Mouse (Mus musculus) embryonic facial prominence, embryonic 15.5 days (tissue): Measurements from ENCODE around the gene Abcc3. TPM values are rescaled to one million over a fixed set of nuclear protein-coding genes. Genes with fewer than 3 reads are reported as not detected.

ENCODE experiments used
- ATAC-seq: fragments of 200-750 bp; cut with Nextera tagmentation; 2 replicates; pipeline ENCODE4 v1.8.0; 2017; ENCODE audit warnings: low read depth, moderate TSS enrichment; ENCODE audit not compliant: insufficient number of reproducible peaks, low FRiP score, low TSS enrichment
- H3K27ac ChIP-seq: fragments of 300-500 bp; sonication (generic); replicated peaks from 2 replicates; pipeline ENCODE4 v1.5.1; 2015; ENCODE audit warnings: mild to moderate bottlenecking, inconsistent platforms
- H3K27me3 ChIP-seq: fragments of 300-500 bp; sonication (generic); 2 replicates; pipeline ENCODE4 v1.6.1; 2015; ENCODE audit warnings: inconsistent platforms
- H3K36me3 ChIP-seq: fragments of 300-500 bp; sonication (generic); 2 replicates; pipeline ENCODE4 v1.6.1; 2015; ENCODE audit warnings: mild to moderate bottlenecking, inconsistent platforms
- H3K4me1 ChIP-seq: fragments of 300-500 bp; sonication (generic); 2 replicates; pipeline ENCODE4 v1.6.1; 2015; ENCODE audit warnings: inconsistent platforms
- H3K4me2 ChIP-seq: fragments of 300-500 bp; sonication (generic); replicated peaks from 2 replicates; pipeline ENCODE4 v1.6.1; 2015; ENCODE audit warnings: mild to moderate bottlenecking, inconsistent platforms
- H3K4me3 ChIP-seq: fragments of 300-500 bp; sonication (generic); replicated peaks from 2 replicates; pipeline ENCODE4 v1.5.1; 2015; ENCODE audit warnings: mild to moderate bottlenecking, inconsistent platforms
- H3K9ac ChIP-seq: fragments of 300-500 bp; sonication (generic); 2 replicates; pipeline ENCODE4 v1.6.1; 2015; ENCODE audit warnings: inconsistent platforms
- H3K9me3 ChIP-seq: fragments of 300-500 bp; sonication (generic); replicated peaks from 2 replicates; pipeline ENCODE4 v1.6.1; 2016; ENCODE audit warnings: inconsistent platforms
- WGBS: fragments of 180-500 bp; shearing (Covaris S2); methylation state at CpG from one replicate; pipeline ENCODE4 v1.1.7; 2015; 5-methylcytosine and 5-hydroxymethylcytosine counted together
- polyA plus RNA-seq: library from polyadenylated mRNA; unstranded; fragments of >200 nt; fragmentation: Nextera tagmentation; extraction: Ambion mirVana; gene quantifications from 2 replicates; pipeline ENCODE4 v1.2.1, GENCODE M21; 2015

The Abcc3 gene
- polyA plus RNA-seq, 1 experiment from 2014 or later: 4.4 TPM

DNA sequence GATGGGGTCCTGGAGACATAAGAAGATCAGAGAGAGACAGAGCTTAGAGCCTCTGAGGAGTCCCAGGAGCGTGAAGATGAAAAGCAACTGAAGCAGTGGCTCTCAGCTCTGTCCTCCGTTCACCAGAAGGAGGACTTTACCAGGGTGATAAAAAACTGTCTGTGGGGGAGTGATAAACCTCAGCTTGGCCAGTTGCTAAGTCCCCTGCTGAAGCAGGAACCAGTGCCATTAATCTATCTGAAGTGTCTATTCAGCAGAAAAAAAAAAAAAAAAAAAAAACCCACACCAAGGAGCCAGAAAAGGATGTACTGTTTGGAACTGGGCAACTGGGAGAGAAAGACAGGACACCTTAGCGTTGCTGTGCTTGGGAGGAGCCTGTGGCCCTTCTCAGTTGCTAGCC is 41.7 kb downstream of the Abcc3 start:
- H3K27me3 ChIP-seq: no peaks in the 10 kb centered on the region
- H3K4me1 ChIP-seq: peaks cover 8% of the 10 kb centered on the region; the same call in 1 of the 2 replicates
- WGBS: 36% methylated on average over 3 of the region's 3 CpGs
- H3K4me3 ChIP-seq: no peak overlapping the region
- H3K36me3 ChIP-seq: no peaks in the 10 kb centered on the region
- no peak overlapping the region for H3K27ac ChIP-seq
- no peak overlapping the region for H3K4me2 ChIP-seq
- ATAC-seq: no peak
- H3K9me3 ChIP-seq: no peaks in the 10 kb centered on the region
- H3K9ac ChIP-seq: no peak overlapping the region

DNA sequence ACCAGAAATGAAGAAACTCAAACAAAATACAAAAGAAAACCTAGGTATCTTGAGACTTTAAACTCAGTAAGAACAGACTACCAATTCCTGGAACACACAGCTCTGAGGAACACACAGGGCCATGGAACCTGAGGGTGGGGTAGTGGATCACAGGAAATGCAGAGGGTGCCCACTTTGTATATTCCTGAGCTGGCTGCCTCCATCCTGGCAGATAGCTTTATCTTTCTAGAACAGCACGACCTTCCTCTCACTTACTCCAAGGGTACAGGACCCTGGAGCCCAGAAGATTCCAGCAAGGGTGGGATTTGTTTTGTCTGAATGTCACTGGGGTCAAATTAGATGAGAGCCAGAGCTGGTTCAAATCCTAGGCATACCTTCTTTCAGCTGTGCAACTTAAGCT is 42.5 kb downstream of the Abcc3 start:
- Histone ChIP-seq H3K9me3 (no peaks in the 10 kb centered on the region), H3K36me3 (no peaks in the 10 kb centered on the region), H3K27ac (no peak overlapping the region), H3K4me3 (no peak overlapping the region), H3K4me2 (no peak overlapping the region), H3K9ac (no peak overlapping the region), H3K27me3 (no peaks in the 10 kb centered on the region), H3K4me1 (peaks cover 10% of the 10 kb centered on the region; the same call in 1 of the 2 replicates)
- WGBS: 52% methylated on average over 1 of the region's 1 CpGs
- no peak for ATAC-seq

DNA sequence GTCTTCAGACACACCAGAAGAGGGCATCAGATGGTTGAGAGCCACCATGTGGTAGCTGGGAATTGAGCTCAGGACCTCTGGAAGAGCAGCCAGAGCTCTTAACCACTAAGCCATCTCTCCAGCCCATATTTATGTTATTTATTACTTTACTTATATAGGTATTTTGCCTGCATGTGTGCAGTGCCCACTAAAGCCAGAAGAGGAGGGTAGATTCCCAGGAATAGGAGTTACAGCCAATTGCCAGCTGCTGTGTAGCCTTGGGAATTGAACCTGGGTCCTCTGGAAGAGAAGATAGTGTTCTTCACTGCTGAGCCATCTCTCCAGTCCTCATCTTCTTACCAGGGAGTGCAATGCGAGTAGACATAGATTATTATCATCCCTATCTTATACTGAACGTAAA is 43.0 kb downstream of the Abcc3 start:
- no peak for ATAC-seq
- H3K4me3 ChIP-seq: no peak overlapping the region
- H3K4me1 ChIP-seq: peaks cover 10% of the 10 kb centered on the region; the same call in 1 of the 2 replicates
- no peaks in the 10 kb centered on the region for H3K27me3 ChIP-seq
- no peak overlapping the region for H3K9ac ChIP-seq
- no peak overlapping the region for H3K27ac ChIP-seq
- no peak overlapping the region for H3K4me2 ChIP-seq
- no peaks in the 10 kb centered on the region for H3K9me3 ChIP-seq
- WGBS: 82% methylated on average over 2 of the region's 2 CpGs
- H3K36me3 ChIP-seq: no peaks in the 10 kb centered on the region

DNA sequence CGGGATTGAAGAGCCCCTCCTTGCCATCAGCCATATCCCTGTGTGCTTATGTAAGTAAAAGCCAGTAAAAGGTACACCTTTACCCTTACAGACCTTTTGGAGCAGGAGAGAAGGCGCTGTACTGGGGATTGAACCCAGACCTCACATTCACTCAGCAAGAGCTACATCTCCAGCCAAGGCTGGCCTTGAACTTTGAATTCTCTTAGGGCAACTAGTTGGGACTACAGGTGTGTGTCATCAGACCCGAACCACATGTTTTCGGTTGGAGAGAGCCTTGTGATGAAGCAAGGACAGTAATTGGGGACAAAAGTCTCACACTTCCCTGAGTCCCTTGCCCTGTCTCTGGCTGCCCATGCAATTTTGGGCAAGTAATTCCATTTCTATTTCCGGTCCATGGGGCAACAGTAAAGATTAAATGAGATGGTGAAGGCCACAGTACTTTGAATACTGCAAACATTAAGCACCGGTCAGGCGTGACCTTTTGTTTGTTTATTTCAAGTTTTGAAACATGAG is 45.7 kb downstream of the Abcc3 start:
- Histone ChIP-seq H3K27me3 (no peaks in the 10 kb centered on the region), H3K4me2 (no peak overlapping the region), H3K4me1 (peaks cover 17% of the 10 kb centered on the region), H3K4me3 (no peak overlapping the region), H3K9me3 (no peaks in the 10 kb centered on the region), H3K27ac (no peak overlapping the region), H3K36me3 (no peaks in the 10 kb centered on the region), H3K9ac (no peak overlapping the region)
- WGBS: 74% methylated on average over 7 of the region's 7 CpGs
- ATAC-seq: no peak

- H3K4me2 ChIP-seq: no peak overlapping the region
- H3K4me1 ChIP-seq: peaks cover 17% of the 10 kb centered on the region
- H3K9ac ChIP-seq: no peak overlapping the region
- WGBS: 45% methylated on average over 3 of the region's 3 CpGs
- H3K36me3 ChIP-seq: no peaks in the 10 kb centered on the region
- H3K27me3 ChIP-seq: no peaks in the 10 kb centered on the region
- no peak overlapping the region for H3K27ac ChIP-seq
- H3K9me3 ChIP-seq: no peaks in the 10 kb centered on the region
- H3K4me3 ChIP-seq: no peak overlapping the region
- ATAC-seq: no peak; the same call in 1 of the 2 replicates
Observed at GRCm38 (mm10) chr11:94346611-94347010, 46.2 kb downstream of the Abcc3 start.

GRCm38 (mm10) chr11:94345926-94346325 is 46.9 kb downstream of the Abcc3 start:
- no peak overlapping the region for H3K4me3 ChIP-seq
- H3K4me1 ChIP-seq: peaks cover 17% of the 10 kb centered on the region
- ATAC-seq: no peak
- no peak overlapping the region for H3K9ac ChIP-seq
- no peak overlapping the region for H3K27ac ChIP-seq
- H3K27me3 ChIP-seq: no peaks in the 10 kb centered on the region
- no peak overlapping the region for H3K4me2 ChIP-seq
- WGBS: 80% methylated on average over 10 of the region's 10 CpGs
- peaks cover 2% of the 10 kb centered on the region; the same call in 1 of the 2 replicates for H3K36me3 ChIP-seq
- H3K9me3 ChIP-seq: no peaks in the 10 kb centered on the region

DNA sequence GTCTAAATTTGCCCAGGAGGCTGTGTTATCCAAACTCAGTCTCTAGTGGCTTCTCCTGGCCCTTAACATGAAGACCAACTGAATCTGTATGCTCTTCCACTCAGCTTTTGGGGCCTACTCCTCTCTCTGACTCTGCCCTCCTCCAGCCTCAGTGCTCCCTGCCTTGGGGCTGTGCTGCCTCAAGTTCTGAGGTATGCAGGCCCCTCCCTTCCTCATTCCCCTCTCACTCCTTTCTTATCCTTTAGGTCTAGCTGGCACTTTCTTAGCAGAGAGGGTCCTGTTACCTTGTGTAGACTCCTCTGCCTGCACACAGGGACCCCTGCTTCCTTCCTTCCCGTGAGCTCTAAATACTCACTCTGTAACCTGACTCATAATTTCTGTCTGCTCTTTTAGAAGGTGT is 48.3 kb downstream of the Abcc3 start:
- no peaks in the 10 kb centered on the region for H3K27me3 ChIP-seq
- ATAC-seq: no peak
- H3K4me3 ChIP-seq: no peak overlapping the region
- WGBS: 33% methylated on average over 1 of the region's 1 CpGs
- no peaks in the 10 kb centered on the region for H3K9me3 ChIP-seq
- peaks cover 12% of the 10 kb centered on the region for H3K36me3 ChIP-seq
- H3K4me1 ChIP-seq: peaks cover 17% of the 10 kb centered on the region
- H3K9ac ChIP-seq: no peak overlapping the region
- no peak overlapping the region for H3K4me2 ChIP-seq
- no peak overlapping the region for H3K27ac ChIP-seq

DNA sequence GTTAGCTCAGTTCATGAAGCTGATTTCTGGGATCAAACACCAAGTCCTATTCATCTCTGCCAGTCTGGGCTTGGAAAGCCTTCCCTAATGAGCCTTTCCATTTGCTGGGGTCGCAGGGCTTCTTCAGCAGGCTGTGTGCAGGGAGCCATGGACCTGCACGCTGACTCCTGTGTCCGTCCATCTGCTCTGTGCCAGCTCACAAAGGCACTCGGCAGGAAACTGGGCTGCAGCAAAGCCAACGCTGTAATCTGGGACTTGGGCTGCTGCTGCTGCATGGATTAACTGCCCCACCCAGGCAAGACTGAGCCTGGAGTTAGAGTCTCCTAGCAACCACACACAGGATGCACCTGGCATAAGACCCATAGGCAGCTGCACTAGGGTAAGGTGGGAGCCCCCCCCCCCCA is 48.8 kb downstream of the Abcc3 start:
- no peak overlapping the region for H3K9ac ChIP-seq
- H3K9me3 ChIP-seq: no peaks in the 10 kb centered on the region
- H3K4me3 ChIP-seq: no peak overlapping the region
- H3K27me3 ChIP-seq: no peaks in the 10 kb centered on the region
- H3K27ac ChIP-seq: no peak overlapping the region
- 43% methylated on average over 5 of the region's 5 CpGs for WGBS
- no peak overlapping the region for H3K4me2 ChIP-seq
- H3K36me3 ChIP-seq: peaks cover 17% of the 10 kb centered on the region
- ATAC-seq: no peak
- peaks cover 17% of the 10 kb centered on the region for H3K4me1 ChIP-seq

GRCm38 (mm10) chr11:94342114-94342905 is 50.5 kb downstream of the Abcc3 start:
- no peak for ATAC-seq
- Histone ChIP-seq H3K4me3 (no peak overlapping the region), H3K4me1 (peaks cover 17% of the 10 kb centered on the region), H3K9ac (no peak overlapping the region), H3K9me3 (no peaks in the 10 kb centered on the region), H3K4me2 (no peak overlapping the region), H3K27ac (no peak overlapping the region), H3K36me3 (peaks cover 33% of the 10 kb centered on the region), H3K27me3 (no peaks in the 10 kb centered on the region)
- WGBS: 62% methylated on average over 13 of the region's 13 CpGs

DNA sequence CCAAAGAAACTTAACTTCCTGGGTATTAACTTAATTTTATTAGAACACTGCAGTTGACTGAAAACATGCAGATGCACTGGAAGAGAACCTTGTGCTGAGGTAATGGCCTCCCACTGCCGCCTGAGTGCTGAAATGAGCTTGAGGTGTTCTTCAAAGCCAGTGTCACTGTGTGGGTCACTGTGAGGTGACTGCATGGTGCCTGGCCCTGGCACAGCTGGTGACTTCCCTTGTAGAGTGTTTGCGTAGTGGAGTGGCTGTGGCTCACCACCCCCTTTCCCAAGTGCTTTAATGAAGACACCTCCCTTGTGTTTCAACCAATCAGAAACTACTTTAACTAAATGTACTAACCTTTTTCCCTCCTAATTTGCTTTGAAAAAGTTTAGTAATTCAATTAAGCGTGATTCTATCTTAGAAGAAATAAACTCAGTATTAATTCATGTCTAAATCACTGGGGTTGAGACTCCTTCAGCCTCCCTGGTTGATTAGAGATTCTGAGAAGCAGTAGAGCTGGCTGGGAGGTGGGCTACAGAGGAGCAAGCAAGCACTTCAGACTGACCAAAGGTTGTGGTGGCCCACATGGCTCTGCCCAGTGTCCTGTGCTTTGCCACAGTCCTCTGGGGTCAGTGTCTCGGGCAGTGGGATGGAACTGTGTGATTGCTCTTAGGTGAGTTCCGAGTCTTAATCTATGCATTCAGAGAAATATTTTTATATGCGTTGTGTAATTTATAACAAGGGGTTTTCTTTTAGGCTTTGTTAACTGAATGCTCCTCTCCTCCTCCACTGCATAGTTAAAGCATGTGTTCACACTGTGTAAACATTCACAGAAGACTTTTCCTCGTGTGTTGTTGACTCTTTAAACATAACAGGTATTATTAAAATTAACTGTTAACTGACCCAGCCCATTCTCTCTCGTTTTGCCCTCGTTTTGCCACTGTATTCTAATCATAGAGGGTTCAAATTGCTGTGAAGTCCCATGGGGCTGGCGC is 51.6 kb downstream of the Abcc3 start:
- no peak for ATAC-seq
- Histone ChIP-seq H3K4me1 (peaks cover 10% of the 10 kb centered on the region), H3K36me3 (peaks cover 34% of the 10 kb centered on the region), H3K9me3 (no peaks in the 10 kb centered on the region), H3K27ac (no peak overlapping the region), H3K9ac (no peak overlapping the region), H3K4me3 (no peak overlapping the region), H3K4me2 (no peak overlapping the region), H3K27me3 (no peaks in the 10 kb centered on the region)
- 68% methylated on average over 10 of the region's 10 CpGs for WGBS
